Mouse (Mus musculus) fat pad, adult 2 months (tissue): ENCODE measurements at regions not wholly inside any gene's neighbourhood (a gene's known extent, or its start where the extent isn't known, plus 50 kb on each side); places are given as distances from the start of the nearest gene placed in this dataset.

Source experiments
- DNase-seq: peaks from one replicate; pipeline ENCODE4 v3.0.0-alpha.2; 2011; ENCODE audit warnings: low read depth, low spot score; ENCODE audit errors: extremely low read depth

DNA sequence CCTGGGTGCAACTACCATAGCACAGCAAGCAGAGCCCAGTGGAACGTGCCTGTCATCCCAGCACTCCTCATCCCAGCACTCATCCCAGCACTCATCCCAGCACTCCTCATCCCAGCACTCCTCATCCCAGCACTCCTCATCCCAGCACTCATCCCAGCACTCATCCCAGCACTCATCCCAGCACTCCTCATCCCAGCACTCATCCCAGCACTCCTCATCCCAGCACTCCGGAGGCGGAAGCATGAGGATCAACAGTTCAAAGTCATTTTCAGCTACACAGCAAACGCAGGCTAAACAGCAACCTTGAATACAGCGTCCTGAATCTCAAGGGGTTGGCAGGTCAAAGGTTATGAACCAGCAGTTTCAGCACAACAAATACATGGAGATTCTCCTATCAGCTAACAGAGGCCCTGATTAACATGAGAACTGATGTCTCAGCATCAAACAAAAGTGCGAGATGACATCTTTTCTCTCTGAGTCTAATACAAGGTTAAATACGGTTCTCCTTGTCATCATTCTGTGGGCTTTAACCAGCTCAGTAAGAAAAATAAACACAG is 211.8 kb downstream of the Pdcd6ip start:
- DNase-seq, result no peak

GRCm38 (mm10) chr9:113488651-113489050 is 219.4 kb downstream of the Pdcd6ip start:
- no peak for DNase-seq

GRCm38 (mm10) chr9:113486494-113487081 is 221.5 kb downstream of the Pdcd6ip start:
- DNase-seq, result no peak

GRCm38 (mm10) chr9:113479897-113480296 is 228.2 kb downstream of the Pdcd6ip start:
- no peak for DNase-seq

GRCm38 (mm10) chr9:113478761-113479265 is 229.2 kb downstream of the Pdcd6ip start:
- no peak for DNase-seq

DNA sequence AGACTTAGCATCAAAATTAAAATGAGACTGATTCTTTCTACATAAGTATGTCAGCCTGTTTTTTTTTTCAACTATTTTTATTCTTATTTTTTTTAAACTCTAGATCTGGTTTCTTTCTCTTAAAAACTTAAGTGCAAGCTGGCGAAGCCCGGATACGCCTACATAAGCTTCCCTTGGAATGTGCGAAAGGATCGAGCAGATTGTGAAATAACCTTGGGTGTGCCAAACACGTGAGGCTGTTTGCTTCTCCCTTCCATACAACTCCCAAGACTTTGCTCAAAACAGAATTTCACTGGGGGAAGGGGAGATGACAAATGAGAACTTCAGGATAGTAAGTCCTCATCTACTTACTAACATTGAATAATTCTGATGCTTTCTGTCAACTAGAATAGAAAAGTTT is 236.3 kb downstream of the Pdcd6ip start:
- peak; percentile 11 for DNase-seq

DNA sequence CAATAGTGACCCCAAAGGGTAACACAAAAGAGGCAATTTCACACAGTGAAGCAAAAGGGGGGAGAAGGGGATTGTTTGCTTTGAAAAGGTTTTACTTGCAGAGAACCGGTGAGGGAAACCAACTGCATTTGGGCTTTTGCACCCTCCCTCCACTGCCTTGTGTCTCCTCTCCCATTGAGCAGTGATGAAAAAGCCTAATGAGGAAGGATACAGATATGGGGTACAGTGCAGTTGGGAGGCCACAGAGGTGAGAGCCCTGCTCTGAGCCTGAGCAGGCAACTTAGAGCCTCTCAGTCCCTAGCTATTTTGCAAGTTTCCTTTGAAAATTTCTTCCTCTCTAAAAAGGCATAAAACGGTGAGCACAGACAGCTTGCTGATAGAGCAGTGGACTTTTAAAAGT is 245.2 kb downstream of the Pdcd6ip start:
- no peak for DNase-seq

GRCm38 (mm10) chr9:113462267-113462887 is 245.7 kb downstream of the Pdcd6ip start:
- DNase-seq, result no peak

- DNase-seq, result no peak
Observed at GRCm38 (mm10) chr9:113459885-113460284, 248.2 kb downstream of the Pdcd6ip start.

DNA sequence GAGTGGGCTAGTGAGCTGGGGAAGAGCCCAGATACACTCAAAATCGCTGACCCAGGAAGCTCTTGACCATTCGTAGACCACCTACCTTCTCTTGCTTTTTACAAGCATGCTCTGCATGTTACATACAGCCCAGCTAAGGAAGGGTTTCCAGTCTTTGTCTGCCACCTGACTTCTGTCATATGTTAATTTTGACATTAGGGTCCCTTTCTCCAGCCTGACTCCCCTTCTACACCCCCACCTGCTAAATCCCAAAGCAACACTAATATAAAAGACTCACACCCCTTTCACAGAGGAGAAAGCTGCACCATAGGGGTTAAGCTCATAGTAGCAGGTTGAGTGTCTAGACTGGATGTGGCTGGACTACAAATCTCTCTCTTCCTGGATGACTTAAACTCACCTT is 248.8 kb downstream of the Pdcd6ip start:
- no peak for DNase-seq

DNA sequence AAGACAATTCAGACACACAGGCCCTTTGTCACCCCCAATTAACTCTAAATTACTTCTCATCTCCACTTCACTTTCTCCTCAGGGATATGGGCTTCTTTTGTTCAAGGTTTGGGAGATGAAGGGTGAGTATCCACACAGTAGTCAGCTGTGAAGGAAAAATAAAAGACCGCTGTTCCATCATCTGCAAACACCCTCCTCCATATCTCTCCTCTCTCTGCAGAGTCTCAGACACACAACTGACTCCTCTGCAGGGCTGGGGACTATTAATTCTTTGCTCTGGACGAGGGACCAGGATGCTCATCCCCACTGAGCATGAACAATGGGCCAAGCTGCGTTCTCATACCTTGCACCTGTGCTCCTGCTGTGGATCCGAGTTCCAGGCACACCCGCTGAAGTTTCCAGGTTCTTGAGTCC is 249.3 kb downstream of the Pdcd6ip start:
- no peak for DNase-seq

DNA sequence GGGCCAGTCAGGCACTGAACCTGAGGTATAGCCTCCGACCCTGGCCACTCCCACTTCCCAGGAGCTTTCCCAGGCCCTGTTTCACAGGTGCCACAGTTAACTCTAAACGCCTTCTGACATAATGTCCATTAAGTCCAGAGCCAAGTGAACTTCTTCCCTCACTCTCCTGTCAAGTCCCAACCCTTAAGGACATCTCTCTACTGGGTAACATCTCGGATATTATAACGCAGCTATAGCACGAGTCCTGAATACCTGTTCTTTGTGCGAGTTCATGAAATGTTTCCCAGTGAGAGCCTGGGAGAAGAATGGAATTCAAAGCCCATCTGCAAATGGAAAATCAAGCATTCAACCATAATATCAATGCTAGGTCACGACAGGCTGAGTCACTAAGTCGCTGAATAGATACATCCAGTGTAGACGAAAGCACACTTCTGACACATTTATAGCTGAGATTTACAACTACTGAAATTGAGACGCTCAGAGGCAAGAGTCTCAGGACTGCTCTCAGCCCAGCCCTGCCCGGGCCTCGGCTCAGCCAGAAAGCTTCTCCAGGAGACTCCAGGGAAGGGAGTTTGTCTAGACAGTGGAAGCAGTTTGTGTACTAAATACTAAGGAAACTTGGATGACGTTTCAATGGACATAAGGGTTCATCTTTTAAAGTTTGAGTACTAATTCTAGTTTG is 250.7 kb downstream of the Pdcd6ip start:
- no peak for DNase-seq

DNA sequence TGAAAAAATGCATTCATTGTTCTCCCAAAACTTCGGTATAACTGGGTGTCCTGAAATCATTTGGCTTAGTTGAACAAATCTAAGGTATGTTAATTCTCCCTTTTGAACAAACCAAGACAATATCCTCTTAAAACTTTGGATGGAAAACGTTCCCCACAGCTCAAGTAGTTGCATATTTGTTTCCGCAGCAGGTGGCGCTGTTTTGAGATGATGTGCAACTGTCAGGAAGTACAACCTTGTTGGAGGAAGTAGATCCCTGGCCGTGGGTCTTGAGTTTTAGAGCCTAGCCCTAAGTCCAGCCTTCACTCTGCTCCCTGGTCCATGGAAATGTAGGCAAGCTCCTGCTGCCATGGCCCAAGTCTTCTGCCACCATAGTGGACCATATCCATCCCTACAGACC is 252.5 kb downstream of the Pdcd6ip start:
- no peak for DNase-seq

GRCm38 (mm10) chr9:113453231-113453630 is 254.8 kb downstream of the Pdcd6ip start:
- no peak for DNase-seq

DNA sequence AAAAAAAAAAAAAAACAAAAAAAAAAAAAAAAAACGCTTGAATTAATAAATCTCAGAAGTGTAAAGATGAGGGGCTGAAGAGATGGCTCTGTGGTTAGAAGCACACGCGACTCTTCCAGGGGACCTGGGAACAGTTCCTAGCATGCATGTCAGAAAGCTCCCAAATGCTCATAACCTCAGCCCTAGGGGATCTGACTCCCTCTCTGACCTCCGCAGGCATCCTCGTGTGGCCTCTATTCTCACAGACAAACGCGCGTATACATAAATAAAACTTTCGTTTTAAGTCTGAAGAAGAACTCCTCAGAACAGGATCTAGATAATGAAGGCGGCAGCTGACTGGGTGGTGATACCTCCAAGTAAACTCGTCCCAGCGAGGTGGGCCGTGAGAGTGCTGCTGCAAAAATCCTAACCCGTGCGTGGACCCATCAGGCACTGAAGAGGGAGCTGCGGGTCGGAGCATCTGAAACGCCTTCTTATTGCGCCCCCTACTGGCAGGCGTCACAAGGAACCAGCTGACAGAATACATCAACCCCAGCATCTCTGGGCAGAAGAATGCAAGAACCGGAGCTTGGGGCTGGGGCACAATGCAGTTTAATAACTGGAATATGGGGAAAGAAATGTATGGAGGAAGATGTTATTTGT is 266.2 kb downstream of the Pdcd6ip start:
- DNase-seq, result no peak

GRCm38 (mm10) chr9:113438394-113438793 is 269.7 kb downstream of the Pdcd6ip start:
- no peak for DNase-seq

GRCm38 (mm10) chr9:113435921-113436320 is 272.1 kb downstream of the Pdcd6ip start:
- DNase-seq, result no peak

DNA sequence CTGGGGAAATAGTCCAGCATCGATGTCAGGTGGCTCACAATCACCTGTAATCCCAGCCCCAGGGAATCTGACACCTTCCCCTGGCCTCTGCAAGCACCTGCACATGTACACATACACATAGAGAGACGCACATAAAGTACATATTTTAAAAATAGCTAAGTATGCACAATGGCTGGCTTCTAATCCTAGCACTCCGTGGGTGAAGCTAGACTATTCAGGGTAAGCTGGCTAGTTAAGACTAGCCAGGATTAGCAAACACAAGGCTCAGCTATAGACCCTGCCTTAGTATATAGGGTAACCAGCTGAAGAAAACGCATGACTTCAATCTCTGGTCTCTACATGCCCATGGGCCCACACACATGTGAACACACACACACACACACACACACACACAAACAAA is 274.6 kb downstream of the Pdcd6ip start:
- DNase-seq, result no peak

GRCm38 (mm10) chr9:113432601-113433179 is 275.4 kb downstream of the Pdcd6ip start:
- no peak for DNase-seq

- no peak for DNase-seq
Observed at GRCm38 (mm10) chr9:113430411-113430810, 277.6 kb downstream of the Pdcd6ip start.

DNA sequence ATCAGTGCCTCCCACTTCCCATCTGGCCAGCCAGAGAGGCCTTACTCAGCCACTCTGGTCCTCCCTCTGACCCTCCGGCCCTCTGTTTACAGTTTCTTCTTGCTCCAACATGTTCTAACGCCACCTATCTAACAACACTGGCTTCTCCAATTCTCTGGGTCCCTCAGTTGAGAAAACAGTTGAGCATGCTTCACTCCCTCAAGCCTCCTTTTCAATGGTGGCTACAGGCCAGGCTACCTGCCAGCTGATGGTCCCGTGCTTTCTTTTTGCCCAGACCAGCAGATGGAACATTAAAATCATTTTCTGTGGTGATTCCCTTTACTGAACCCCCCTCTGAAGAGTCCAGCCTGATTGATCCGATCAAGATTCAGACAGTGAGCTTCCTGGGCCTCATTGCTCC is 280.8 kb downstream of the Pdcd6ip start:
- DNase-seq, result no peak
